Mouse (Mus musculus) frontal cortex, adult (tissue): ENCODE data around the gene Wdr18.

Source experiments
- ATAC-seq: cut with Nextera tagmentation; 2 replicates; pipeline ENCODE4 v1.9.2; 2017; ENCODE audit warnings: mild to moderate bottlenecking, moderate library complexity, mixed read lengths; ENCODE audit not compliant: low TSS enrichment

The Wdr18 gene

GRCm38 (mm10) chr10:79959847-79960601 is at the start of gene Wdr18:
TSS of gene Wdr18 (plus strand) at chr10:79960152.
- ATAC-seq: peak; percentile 92

GRCm38 (mm10) chr10:79910556-79910955 is 49.4 kb upstream of the Wdr18 start, which contains the start of gene Gm26602:
TSS of gene Gm26602 (plus strand) at chr10:79910856.
- no peak for ATAC-seq

GRCm38 (mm10) chr10:79912412-79912811 is 47.5 kb upstream of the Wdr18 start:
- no peak for ATAC-seq

GRCm38 (mm10) chr10:79914131-79914947 is 45.6 kb upstream of the Wdr18 start:
- ATAC-seq: no peak

GRCm38 (mm10) chr10:79914948-79915596 is 44.9 kb upstream of the Wdr18 start:
- ATAC-seq: no peak

- peak; percentile 28; the same call in 1 of the 2 replicates for ATAC-seq
These were observed 43.9 kb upstream of the Wdr18 start for GRCm38 (mm10) chr10:79916081-79916480.

GRCm38 (mm10) chr10:79916808-79917531 is 43.0 kb upstream of the Wdr18 start, which contains the start of gene Kiss1r:
TSS of gene Kiss1r (plus strand) at chr10:79916971.
- peak; percentile 81 for ATAC-seq

GRCm38 (mm10) chr10:79917532-79918100 is 42.3 kb upstream of the Wdr18 start:
- ATAC-seq: no peak

- no peak for ATAC-seq
These were observed 41.5 kb upstream of the Wdr18 start for GRCm38 (mm10) chr10:79918231-79919078.

- no peak for ATAC-seq
These were observed 40.6 kb upstream of the Wdr18 start for GRCm38 (mm10) chr10:79919251-79919849.

GRCm38 (mm10) chr10:79920056-79920890 is 39.7 kb upstream of the Wdr18 start:
- no peak for ATAC-seq

GRCm38 (mm10) chr10:79920958-79921535 is 38.9 kb upstream of the Wdr18 start, which contains the start of gene R3hdm4:
TSS of gene R3hdm4 (minus strand) at chr10:79921208.
- no peak for ATAC-seq

- no peak for ATAC-seq
These were observed 38.4 kb upstream of the Wdr18 start for GRCm38 (mm10) chr10:79921572-79921971.

GRCm38 (mm10) chr10:79924998-79925784 is 34.8 kb upstream of the Wdr18 start:
- no peak for ATAC-seq

GRCm38 (mm10) chr10:79925785-79926490 is 34.0 kb upstream of the Wdr18 start:
- ATAC-seq: no peak

GRCm38 (mm10) chr10:79926491-79927323 is 33.2 kb upstream of the Wdr18 start, which contains the start of gene Arid3a:
TSS of gene Arid3a (plus strand) at chr10:79927043.
- peak; percentile 68 for ATAC-seq
